Mouse (Mus musculus) spleen, postnatal 36 days (tissue): ENCODE results near the gene Psmb5.

ENCODE experiments used
- DNase-seq, 2 experiments: peaks; one replicate each; pipeline ENCODE4 v3.0.0; 2022; ENCODE audit warnings: low spot score in 2 of 2, mixed read lengths in 1 of 2

Psmb5 gene

DNA sequence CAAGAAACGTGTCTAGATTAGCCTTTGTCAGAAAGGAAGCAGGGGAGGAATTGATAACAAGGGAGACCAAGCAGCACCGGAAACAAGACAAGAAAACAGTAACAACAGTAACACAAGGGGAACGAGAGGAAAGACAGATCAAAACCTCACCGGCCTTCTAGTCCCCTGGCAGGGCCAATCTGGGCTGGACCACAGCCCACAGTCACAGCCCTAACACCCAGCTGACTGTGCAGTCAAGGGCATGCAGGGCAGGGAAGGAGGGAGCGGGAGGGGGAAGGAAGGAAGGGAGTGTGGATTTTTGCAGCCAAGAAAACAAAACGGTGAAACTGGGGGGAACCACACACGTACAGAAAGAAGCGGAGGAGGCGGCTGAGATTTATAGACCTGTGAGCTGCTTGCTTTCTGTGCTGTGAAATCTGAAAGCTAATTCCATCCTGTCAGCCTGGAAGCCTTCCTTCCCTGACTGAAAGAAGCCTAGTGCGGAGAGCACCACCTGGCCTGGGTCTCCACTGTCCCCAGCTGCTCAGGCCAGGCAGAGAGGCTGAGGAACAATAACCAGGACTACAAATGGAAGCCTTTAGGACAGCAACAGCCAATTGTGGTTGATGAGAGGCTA lies 25.4 kb downstream of the Psmb5 start:
- DNase-seq, result no peak

DNA sequence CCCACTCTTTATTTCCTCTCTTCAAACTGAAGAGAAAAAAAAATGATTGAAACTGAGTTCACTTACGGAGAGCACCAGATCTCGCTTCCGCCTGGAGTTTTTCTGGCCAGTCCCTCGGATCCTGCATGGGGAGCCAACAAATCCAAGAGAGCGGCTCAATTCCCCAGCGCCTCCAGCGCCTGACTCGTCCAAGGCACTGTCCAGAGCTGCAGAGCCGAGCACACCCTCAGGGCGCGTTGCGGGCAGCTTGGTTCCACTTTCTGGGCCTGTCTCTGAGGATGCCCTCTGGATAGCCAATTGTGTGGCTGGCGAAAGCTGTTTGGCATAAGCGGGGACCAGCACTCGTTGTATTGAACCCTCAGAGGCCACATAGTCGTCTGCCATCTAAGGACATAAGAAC lies 26.8 kb downstream of the Psmb5 start:
- DNase-seq, result no peak

DNA sequence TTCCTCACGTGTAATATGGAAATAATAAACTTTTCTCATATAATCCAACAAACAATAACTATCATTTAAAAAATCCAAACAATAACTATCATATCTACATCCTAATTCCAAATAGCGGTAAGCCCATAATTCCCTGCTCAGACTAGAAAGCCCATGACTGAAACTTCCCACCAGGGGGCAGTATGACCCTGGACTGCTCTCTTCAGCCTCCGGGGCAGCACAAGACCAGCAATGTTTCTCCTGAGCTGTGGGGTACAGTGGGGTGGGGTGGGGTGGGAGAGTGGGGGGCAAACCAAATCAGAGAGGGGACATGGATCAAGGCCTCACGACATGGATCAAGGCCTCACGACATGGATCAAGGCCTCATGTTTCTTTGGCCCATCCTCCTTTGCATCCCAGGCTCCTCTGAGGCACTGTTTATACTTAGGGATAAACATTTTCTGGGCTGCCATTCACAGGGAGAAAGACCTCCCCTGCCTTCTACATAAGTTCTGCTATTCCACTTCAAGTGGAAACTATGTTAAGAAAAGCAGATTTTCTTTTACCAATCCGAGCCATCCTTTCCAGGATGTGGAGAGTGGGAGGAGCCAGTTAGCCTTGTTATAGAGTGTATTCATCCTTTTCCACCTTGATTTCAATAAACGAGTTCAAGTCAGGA lies 34.0 kb downstream of the Psmb5 start:
- DNase-seq, result peak in 1 of 2 experiments; percentile 44

DNA sequence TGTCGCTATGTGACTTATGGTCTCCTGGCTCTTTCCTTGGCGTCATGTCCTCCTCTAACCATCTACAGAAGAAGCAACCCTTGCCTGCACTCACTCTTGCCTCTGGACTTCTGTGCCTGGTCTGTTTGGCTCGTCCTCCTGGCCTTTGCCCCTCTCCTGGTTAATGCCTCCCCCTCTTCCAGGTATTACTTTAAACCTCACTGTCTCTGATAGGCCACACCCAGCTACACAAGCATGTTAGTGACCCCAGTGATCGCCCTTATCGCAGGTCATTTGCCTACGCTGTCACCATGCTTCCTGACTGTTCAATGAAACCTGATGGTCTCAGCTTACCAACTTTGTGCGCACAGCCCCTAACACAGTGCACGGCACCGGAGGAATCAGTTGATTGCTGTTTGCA lies 35.3 kb downstream of the Psmb5 start:
- no peak for DNase-seq

DNA sequence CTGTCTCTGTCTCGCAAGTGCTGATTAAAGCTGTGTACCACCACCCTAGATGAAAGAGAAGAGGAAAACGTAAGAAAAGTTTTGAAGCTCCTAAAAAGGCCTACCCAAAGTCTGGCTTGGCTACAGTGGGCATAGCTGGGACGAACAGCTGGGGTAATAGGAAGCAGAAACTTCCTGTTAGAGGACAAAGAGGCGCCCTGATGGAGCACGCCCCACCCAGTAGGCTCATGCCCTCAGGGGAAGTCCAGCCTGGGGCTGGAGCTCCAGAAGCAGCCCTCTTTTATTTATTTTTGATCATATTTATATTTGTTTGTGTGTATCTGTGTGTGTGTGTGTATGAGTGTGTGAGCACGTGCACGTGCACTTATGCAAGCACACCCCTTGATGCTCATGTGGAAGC lies 38.2 kb downstream of the Psmb5 start:
- no peak for DNase-seq

DNA sequence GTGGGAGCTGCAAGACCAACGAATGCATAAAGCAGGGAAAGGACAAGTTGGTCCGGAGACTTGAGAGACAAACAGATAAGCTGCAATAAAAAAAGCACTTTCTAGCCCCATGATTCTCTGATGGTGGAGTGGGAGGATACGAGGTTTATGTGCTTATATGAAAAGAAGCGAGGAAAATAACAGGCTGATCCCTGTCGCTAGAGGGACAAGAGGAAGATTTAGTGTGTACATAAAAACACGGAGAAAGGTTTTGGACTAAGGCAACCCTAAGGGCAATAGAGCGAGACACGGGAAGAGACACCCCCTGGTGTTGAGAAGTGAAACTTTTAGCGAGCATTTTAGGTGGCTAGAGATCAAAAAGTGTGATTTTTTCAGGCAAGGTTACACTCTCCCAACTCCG lies 39.8 kb downstream of the Psmb5 start:
- peak in 1 of 2 experiments; percentile 51 for DNase-seq

DNA sequence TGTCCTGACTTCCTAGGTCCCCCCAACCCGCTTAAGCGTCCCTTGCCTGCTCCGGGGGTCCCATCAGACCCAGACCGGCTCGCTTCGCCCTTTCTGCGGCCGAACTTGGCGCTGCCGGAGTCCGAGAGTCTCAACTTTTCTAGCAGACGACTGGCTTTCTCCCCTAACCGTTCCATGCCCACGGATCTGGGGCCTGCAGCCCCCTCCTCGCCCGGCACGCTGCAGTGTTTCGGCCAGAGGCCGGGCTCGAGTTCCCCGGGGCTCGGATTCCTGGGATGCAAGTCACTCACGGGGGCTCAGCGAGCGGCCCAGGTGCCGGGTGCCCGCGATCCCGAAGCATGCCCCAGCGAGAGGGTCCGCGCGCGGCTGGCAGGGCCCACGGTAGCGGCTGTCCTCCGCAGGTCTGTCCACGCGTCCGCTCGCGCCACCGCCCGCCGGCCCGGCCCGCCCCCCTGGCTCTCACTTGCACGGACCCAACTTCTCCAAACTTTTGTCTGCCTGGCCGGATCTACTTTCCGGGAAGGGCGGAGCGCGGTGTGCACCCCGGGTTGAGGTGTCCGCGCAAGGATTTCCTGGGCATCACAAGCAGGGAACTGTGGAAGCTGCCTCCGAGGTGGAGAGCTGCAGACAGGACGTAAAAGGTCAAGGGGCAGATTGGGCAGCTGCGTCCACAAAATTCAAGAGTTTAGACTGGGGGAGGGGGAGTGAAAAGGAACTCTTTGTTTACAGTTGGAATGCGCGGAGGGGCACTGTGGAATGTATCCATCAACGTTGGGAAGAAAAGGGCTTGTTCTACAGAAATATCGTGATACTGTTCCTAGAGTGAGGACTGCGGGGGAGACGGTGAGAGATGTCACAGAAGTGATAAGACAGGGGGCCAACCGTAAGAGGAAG lies 40.5 kb downstream of the Psmb5 start, which contains the start of gene Ajuba:
Ajuba (minus strand) TSS at position 470 of the 894 bp plus-strand sequence.
- DNase-seq, result peak; percentile 36 to 53

DNA sequence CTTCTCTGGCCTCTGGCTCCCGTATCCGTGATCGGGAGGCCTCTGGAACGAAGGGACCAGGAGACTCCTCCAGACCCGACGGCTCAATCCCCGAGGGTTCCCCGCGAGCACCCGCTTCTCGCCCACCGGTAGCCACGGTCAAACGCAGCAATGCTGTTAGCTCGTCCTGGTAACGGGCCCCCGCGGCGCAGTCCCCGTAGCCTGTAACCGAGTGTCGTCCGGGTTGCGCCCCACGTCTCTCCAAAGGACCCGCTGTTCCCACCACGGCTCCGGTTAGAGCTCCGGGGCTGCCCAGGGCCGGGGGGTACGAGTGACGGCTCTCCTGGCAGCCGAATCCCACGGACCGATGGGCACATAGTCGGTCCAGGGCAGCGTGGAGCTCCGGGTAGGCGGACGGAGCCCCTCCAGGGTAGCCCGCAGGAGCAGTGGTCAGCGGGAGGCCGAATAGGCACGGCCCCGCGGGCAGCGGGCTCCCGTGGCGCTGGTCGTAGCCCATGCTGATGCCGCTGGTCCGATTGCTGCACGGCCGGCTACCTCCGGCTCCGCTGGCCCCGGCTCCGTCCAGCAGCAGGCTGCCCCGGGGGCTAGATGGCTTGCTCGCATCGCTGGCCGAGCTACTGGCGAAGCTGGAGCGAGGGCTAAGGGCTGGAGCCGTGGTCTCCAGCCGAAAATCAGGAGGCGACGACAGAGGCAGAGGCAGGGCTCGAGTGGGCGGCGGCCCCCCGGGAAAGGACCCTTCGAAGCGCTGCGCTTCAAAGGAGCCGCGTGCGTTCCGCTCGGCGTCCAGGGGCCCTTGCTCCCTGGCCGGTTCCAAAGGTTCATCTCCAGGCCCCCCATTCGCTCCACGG lies 41.4 kb downstream of the Psmb5 start:
- DNase-seq, result no peak

DNA sequence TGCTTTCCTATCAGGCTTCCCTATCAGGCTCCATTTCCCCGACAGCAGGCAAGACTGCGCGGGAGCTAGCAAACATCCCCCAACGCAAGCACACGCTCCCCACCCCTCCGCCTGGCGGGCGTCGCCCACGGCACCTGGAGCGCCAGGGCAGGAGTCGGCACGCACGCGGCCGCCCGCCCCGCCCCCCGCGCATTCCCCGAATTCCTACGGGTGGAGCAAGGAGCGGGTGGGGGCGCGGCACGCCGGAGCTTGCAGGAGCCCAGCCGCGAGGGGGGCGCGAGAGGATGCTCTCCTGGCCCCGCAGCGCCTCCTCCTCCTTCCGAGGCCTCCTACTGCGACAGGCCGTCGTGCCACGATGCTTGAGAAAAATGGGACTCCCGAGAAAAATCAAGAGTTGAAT lies 42.2 kb downstream of the Psmb5 start:
- DNase-seq, result no peak

DNA sequence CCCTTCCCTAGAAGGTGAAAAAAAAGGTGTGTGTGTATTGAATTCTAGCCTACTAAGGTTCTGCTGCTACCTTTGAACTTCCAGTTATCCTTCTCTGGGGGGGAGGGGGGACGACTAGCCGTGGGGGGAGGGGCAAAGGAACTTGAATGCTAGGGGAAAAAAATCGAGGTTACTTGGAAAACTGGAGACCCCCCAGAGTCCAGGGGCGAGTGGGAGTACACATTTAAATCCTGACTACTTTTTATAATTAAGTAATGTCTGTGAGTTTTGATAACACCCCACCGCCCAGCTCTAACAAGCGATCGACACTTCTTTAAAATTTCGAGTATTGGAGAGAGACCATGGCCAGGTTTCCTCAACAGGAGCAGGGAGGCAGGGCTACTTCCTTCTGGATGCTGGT lies 42.8 kb downstream of the Psmb5 start:
- DNase-seq, result no peak

DNA sequence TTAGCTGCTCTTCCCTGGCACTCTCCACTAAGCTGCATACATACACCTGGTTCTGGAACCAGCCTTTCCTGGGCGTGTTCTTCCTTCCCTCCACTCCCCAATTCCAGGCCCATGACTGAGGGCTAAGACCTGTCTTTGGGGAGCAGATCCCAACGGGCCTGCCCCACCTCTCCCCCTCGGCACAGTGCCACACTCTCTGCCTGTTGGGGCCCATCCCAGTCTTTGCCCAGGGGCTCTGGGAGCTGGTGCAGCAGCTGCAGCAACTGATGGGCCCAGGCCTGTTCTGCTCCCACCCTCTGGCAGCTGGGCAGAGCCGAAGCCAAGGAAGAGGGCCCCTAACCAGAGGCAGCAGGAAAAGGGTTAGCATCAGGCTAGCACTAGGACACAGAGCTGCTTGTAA lies 43.6 kb downstream of the Psmb5 start:
- DNase-seq, result no peak

DNA sequence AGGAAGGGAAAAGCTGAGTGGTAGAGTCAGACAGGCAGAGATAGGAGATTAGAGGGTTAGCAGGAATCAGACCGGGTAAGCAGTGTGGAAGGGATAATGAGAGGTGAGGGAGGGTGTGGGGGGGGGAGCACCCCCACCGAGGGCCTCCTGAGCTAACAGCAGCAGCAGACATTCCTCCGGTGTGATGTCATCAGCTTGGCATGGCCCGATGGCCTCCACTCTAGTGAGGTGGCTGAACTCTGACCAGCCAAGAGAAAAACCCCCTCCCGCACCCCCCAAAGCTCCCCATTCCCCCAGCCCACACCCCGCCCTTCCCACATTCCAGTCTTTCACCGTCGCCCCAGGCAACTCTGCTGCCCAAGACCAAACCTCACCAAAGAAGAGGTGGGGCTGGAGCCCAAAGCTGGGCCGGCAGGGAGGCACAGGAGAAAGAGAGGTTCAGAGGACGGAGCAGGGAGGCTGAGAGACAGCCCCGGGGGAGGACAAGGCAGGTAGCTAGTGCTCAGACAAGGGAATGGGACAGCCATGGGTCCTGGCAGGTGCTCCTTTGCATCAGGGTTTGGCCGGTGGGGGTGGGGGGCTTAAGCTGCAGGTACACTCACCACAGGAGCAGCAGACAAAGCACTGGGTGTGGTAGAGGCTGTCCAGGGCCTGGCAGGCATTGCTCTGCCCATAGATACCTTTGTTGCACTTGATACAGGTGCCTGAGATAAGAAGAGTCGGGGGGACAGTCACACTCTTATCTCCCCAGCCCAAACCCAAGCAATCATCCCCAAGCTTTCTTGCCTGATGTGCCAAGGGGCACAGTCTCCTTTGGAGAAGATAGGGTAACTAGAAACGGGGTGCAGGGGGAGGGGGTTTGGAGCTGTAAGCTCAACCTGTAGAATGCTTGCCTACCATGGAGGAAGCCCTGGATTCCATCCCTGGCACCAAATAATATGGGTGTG lies 44.8 kb downstream of the Psmb5 start:
- no peak for DNase-seq

DNA sequence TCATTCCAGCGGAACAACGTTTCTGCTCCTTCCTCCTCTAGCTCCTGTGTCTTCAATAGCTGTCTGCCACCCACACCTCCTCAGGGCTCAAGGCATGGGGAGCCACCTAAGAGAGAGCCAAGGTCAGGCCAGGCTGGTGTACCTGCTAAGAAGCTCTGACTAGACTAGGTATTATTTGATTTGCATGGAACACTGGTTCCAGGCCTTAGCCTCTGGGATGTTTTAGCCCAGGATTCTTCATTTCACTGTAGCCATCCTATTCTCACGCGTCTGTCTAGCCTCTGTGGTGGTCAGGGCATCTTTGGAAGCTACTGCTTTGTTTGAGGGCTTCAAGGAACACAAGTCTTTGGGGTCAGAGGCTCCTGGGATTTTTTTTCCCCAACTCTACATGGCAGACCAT lies 45.7 kb downstream of the Psmb5 start:
- no peak for DNase-seq

DNA sequence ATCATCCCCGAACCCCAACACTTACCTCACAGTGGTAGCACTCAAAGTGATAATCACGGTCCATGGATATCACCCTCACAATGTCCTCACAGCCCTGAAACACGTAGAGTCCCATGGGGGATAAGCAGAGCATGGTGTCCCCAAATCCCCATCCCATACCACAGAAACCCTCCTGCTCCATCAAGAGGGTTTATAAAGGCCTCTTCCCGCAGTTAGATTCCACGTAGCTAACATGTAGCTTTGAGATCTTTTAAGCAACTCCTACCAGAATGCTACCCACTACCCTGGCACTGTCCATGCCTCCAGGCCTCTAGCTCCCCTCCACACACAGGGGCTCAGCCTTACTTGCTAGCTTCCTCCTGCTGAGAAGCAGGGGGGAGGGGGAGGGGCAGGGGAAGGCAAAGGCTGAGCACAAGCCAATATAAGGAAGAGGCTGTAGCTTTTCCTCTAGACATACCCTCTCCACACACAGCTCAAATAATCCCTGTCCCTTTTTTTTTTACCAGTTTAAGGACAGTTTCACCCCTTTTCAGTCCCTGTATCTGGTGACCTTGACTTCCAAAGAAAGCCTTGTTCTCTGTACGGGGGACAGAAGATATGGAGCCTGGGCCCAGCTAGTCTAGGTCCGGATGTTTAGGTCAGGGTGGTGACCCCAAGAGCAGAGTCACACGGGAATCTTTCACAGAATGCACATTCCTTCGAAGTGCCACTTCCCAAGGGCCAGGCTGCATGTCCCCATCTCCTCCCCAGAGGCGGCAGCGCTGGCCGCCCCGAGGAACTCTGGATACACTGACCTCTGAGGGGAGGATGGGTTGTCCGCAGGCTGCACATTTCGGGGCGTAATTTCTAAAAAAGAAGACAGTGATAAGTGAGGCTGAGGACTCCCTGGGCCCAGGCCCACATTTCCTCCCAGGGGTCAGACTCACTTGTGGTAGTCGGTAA lies 48.1 kb downstream of the Psmb5 start:
- no peak for DNase-seq

DNA sequence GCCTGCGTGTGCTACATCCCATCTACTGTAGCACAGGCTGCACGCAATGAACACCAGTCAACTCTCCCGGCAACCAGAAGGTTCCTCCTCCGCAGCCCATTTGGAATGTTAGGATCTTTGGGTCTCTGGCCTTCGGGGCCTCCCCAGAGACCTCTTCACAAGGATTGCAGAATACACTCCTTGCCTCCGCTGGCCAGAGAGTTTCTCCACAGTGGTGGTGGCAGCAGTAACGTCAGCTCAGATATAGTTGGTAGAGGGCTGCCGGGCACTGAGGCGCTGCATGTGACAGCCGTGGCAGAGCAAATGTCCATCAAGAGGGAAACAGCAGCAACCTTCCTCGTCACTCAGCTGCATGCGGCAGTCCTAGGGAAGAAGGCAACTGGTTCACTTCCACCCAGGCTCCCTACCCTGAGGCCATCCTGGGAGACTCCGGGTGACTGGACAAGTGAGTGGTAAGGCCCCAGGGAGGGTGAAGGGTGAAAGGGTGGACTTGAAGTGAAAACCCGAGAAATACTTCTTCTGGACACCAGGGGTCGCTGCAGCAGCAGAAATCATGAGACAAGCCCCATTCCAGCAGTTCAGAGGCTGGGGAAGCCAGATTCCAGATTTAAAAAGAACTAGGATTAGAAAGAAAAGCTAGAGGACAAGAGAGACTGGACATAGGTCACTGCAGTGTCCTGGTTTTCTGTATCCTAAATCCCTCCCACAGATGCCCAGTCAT lies 49.0 kb downstream of the Psmb5 start:
- peak; percentile 40 to 65 for DNase-seq
